Mouse (Mus musculus) C3H10T1/2 (cell line): ENCODE measurements around the gene Mrps35. TPM values are rescaled to one million over a fixed set of nuclear protein-coding genes. Genes with fewer than 3 reads are reported as not detected.

ENCODE experiments used
- polyA plus RNA-seq, 2 experiments: library from polyadenylated mRNA; unstranded; fragments of >200 nt; fragmentation: generic; extraction: Trizol; gene quantifications; one replicate each; pipeline ENCODE4 v1.2.1; 2012; ENCODE audit warnings: missing spikeins in 2 of 2

Gene Mrps35
- 10 to 100 TPM; 44.4 to 51.6 TPM for polyA plus RNA-seq

GRCm38 (mm10) chr6:147042291-147043290, at the start of gene Mrps35:
TSS of gene Mrps35 (plus strand) at chr6:147042764.

GRCm38 (mm10) chr6:147032303-147032925, 10.2 kb upstream of the Mrps35 start, which contains the start of gene Rep15:
TSS of gene Rep15 (plus strand) at chr6:147032584.

GRCm38 (mm10) chr6:147086594-147087225, 44.1 kb downstream of the Mrps35 start, which contains the start of gene Mansc4:
TSS of gene Mansc4 (minus strand) at chr6:147087032.

GRCm38 (mm10) chr6:147091136-147092120, 48.9 kb downstream of the Mrps35 start, which contains the start of gene Klhl42:
TSS of gene Klhl42 (plus strand) at chr6:147091379.

Other genes with a start within 250 kb of the Mrps35 start
- gene Arntl2, start 246.7 kb upstream of the Mrps35 start, polyA plus RNA-seq, result 1 to 10 TPM in 1 of 2 experiments, under 1 TPM in 1; 0.59 to 3.3 TPM
- gene Smco2, start 192.7 kb upstream of the Mrps35 start, polyA plus RNA-seq, result under 1 TPM in 1 of 2 experiments, not detected in 1; 0.06 TPM
- 10 to 100 TPM in 1 of 2 experiments, 1 to 10 TPM in 1; 2.6 to 24.7 TPM for gene Ppfibp1, start 154.3 kb upstream of the Mrps35 start, polyA plus RNA-seq
- under 1 TPM in 1 of 2 experiments, not detected in 1; 0.02 TPM for gene 1700034J05Rik, start 88.3 kb upstream of the Mrps35 start, polyA plus RNA-seq
- under 1 TPM; 0.26 to 0.51 TPM for gene Rep15, start 10.2 kb upstream of the Mrps35 start, polyA plus RNA-seq
- gene Mansc4, start 44.3 kb downstream of the Mrps35 start, polyA plus RNA-seq, result under 1 TPM; 0.08 to 0.42 TPM
- gene Klhl42, start 48.6 kb downstream of the Mrps35 start, polyA plus RNA-seq, result 1 to 10 TPM; 2.2 to 7.4 TPM
- gene Pthlh, start 221.4 kb downstream of the Mrps35 start, polyA plus RNA-seq, result under 1 TPM in 1 of 2 experiments, not detected in 1; 0.07 TPM